Mouse (Mus musculus) B cell, adult (primary cell): Measurements from ENCODE around the gene Vat1l. TPM values are rescaled to one million over a fixed set of nuclear protein-coding genes. Genes with fewer than 3 reads are reported as not detected.

Experiments
- total RNA-seq: library from RNA; stranded (reverse); gene quantifications from 4 replicates; pipeline ENCODE4 v1.2.4, GENCODE M21; 2023; ENCODE audit not compliant: inconsistent age

Gene Vat1l
- total RNA-seq: not detected in 4 replicates

GRCm38 (mm10) chr8:114205221-114205901 is at the start of gene Vat1l:
TSS of gene Vat1l (plus strand) at chr8:114205612.

GRCm38 (mm10) chr8:114417786-114418185 is 212.4 kb downstream of the Vat1l start, which contains the start of gene Clec3a:
TSS of gene Clec3a (plus strand) at chr8:114418086.

Other genes starting within 250 kb of the Vat1l start
- gene Nudt7, start 72.1 kb upstream of the Vat1l start, total RNA-seq: 7.3 to 11.6 TPM (median 7.8 TPM) in 4 replicates
- gene Clec3a, start 212.5 kb downstream of the Vat1l start, total RNA-seq: not detected in 4 replicates
- 14.3 to 16.7 TPM (median 16.0 TPM) in 4 replicates for gene Wwox, start 234.0 kb downstream of the Vat1l start, total RNA-seq